Mouse (Mus musculus): ENCODE data around the gene Gpr135.
A peak's percentile ranks its signal among the peaks of the same experiment; 100 is the strongest.
"Not testable (repeated sequence)": the region's sequence is repeated elsewhere in the genome, so short reads cannot be mapped to it uniquely, and the experiment has no call there.

Gene Gpr135

GRCm38 (mm10) chr12:72052571-72052970, 18.4 kb downstream of the Gpr135 start:
- no peak for DNase-seq

DNA sequence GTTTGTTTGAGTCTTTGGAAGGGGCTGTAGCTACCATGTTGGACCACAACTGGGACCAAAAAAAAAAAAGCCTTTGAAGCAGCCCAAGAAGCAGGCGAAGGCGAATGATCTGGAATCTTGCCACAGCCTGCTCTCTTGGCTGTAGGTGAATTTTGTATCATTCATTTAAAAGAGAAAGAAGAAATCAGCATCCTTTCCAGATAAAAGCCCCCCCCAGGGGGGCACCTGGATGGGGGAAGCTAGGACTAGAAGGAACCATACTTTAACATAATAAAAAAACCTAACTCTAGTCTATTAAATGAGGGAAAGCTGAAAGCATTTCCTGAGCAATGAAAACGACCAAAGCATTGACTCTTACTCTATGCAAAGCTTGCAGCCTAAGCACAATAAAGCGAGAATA, 20.1 kb downstream of the Gpr135 start:
- no peak for DNase-seq

GRCm38 (mm10) chr12:72050156-72050555, 20.8 kb downstream of the Gpr135 start:
- not testable (repeated sequence) for DNase-seq

GRCm38 (mm10) chr12:72047513-72047912, 23.4 kb downstream of the Gpr135 start:
- DNase-seq = peak; percentile 61

DNA sequence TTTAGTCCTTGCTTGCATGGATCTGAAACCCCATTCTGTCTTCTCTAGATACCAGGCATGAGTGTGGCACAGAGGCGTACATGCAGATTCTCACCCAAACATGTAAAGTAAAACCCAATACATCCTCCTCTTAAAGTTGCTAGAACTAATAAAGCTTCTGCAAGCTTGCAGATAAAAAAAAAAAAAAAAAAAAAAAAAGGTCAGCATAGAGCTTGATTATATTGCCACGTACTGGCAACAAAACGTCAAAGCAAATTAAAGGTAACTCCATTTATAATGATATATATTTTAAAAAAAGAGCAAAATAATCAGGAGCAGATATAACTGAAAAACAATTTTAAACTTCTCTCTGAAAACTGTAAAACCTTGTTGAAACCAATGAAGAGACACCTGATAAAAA, 29.7 kb downstream of the Gpr135 start:
- DNase-seq = no peak

GRCm38 (mm10) chr12:72039501-72039900, 31.4 kb downstream of the Gpr135 start:
- DNase-seq = peak; percentile 43

DNA sequence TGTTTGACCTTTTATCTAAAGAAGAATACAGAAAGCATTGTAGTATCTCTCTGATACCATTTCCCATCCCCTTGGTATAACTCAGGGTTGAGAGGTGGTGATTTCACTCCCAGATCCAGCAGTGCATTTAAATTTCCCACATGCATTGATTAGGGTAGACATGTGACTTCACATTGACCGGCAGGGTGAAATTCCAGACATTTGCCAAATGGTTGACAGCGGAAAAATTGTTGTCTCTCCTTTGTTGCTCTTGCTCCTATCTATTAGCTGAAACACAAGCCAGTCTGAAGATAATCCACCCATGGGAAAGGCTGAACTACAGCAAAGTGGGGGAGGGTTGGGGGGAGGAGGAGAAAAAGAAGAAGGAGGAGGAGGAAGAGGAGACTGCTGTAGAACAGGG, 32.1 kb downstream of the Gpr135 start:
- peak; percentile 36 for DNase-seq

DNA sequence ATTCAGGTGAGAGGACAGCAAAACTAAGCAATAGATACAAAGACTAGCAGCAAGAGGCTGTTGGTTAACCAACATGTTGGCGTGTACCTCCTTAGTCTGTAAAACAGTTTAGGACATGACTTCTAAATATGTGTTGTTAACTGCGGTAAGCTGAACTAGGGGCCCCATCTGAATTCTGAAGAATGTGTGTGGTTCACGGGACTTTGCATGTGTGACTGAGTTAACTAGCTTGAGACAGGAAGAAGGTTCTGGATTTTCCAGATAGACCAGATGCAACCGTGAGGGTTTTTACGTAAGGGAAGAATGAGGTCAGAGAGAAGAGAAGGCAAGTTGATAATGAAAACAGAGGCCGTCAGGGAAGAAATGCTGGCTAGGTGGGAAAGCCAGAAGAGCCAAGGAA, 33.9 kb downstream of the Gpr135 start:
- DNase-seq = no peak

GRCm38 (mm10) chr12:72036097-72036661, 34.7 kb downstream of the Gpr135 start:
- DNase-seq = no peak

DNA sequence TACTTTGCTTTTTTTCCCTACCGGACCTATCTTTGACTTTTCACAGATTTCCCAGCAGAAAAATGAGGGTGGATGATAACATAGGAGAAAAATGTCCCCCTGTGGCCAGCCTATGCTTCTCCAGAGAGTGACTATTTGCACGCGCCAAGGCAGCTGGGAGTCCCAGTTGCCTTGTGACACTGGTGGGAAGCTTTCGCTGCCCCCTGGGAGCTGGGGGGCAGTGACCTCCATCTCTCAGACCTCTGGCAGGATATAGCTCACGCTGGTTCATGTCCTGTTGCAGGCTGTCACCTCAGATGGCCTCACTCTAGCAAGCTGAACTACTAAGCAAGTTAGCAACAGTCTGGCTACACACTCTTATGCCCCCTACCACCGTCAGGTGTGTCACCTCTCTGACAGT, 39.1 kb downstream of the Gpr135 start:
- no peak for DNase-seq

DNA sequence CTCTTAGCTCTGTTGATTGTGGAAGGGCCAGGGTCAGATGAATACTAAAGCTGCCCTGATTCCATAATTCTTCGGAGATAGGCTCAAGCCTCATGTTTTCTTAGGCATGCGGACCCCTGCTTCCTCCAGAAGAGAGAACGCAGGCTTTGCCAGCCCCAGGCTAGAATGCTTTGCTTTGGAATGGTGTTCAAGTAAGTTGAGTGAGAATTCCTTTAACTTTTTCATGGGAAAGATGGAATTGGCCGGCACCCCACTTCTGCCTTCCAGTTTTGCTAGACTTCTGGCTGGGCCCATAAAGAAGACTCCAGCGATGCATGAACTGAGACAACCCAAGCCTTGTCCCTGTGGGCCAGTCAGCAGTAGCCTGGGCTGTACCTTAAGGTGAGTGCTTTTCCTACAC, 39.8 kb downstream of the Gpr135 start:
- no peak for DNase-seq

- peak; percentile 32 for DNase-seq
Observed at GRCm38 (mm10) chr12:72025275-72025795, 45.6 kb downstream of the Gpr135 start.

- no peak for DNase-seq
Observed at GRCm38 (mm10) chr12:72023572-72023971, 47.4 kb downstream of the Gpr135 start.

DNA sequence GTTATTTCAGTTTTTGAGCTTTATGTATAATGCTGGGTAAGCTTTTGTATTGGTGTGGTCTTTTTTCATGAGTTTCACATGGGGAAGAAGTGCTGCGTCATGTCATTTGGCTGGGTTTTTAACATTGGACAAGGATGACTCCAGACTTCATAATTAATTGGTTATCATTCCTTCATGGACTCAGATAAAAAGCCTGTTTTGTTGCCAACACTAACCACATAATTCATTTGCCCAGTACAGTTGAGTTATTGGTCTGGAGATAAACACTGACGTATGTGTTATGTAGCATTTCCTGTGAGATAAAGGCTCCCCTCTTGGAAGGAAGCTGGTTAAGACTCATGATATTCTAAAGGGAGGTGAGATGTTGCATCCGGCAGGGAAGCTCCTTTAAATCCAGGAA, 48.1 kb downstream of the Gpr135 start:
- DNase-seq = no peak

GRCm38 (mm10) chr12:72021543-72021942, 49.4 kb downstream of the Gpr135 start:
- DNase-seq = no peak

GRCm38 (mm10) chr12:72020285-72020684, 50.6 kb downstream of the Gpr135 start:
- peak; percentile 93 for DNase-seq
